Mouse (Mus musculus): ENCODE data around the gene Arhgef17.

DNA sequence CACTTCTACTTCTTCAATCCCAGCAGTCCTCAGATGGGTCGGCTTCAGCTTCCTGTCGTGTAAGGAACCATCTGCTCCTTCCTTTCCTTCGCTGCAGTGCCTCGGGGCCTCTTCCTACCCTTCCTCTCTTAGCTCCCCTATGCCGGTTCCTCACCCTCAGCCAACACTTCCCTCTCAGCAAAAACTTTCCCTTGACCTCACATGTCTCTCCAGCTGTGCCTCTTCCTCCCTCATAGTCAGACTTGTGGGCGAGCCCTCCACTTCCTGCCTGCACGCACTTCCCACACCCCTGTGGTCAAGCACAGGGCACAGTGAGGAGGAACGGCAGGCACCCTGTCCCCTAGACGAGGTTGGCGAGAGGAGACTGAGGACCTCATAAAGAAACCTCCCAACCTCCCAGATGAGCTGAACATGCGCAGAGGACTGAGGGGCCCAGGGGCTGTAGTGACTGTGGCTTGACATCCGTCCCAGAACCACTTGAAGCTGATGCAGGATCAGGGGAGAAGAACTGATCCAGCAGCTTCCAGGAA lies 18.6 kb upstream of the Arhgef17 start:
- TF ChIP-seq POLR2A (IDR thresholded peaks at IDR 0.05; ENCODE audit: borderline replicate concordance, insufficient read depth, low read length) (no peak), CTCF (IDR thresholded peaks at IDR 0.05; ENCODE audit: borderline replicate concordance, insufficient read depth, low read depth, low read length) (no peak)

Data from cerebellum, adult 2 months (tissue).